Mouse (Mus musculus) thymus, postnatal 25 days (tissue): ENCODE measurements around the gene Mup17.
"Not testable (repeated sequence)": the region's sequence is repeated elsewhere in the genome, so short reads cannot be mapped to it uniquely, and the experiment has no call there.

Source experiments
- DNase-seq: peaks from one replicate; pipeline ENCODE4 v3.0.0; 2022

Mup17 gene

DNA sequence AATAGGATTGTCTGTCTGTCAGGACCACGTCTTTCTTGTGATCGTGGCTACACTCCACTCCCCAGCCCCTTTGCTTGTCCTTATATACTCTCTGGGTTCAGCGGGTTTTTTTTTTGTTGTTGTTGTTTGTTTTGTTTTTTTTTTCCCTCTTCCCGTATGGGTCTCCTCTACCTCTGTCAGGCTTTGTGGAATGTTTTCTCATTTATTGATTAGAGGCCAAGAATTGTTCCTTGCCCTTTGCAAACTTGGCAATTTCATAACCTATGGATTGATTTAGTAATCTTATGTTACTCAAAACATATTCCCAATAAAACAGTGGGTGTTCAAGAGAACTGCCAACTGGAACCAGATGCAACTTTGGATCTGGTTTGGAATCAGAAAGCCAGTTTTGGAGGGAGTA, at the start of gene Mup17:
TSS of gene Mup17 (minus strand) at position 101 of the 400 bp plus-strand sequence.
- DNase-seq = not testable (repeated sequence)

DNA sequence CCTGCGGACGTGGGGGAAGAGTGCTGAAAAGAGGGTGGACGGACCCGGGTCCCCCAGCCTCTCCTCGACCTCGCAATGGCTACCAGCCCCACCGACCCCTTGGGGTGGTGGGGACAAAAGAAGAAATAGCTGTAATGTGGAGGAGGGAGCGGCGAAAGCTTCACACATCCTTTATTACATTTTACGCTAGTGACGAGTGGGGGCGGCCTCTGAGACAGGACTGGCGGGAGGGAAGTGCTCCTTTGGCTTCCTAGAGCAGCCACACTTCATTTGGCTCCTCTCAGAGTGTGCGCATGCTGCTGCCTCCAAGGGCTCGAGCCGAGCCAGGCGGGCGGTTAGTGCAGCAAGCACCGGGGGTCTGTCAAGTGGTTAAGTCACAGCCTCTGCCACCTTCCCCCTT, 24.1 kb downstream of the Mup17 start:
- DNase-seq = not testable (repeated sequence)

DNA sequence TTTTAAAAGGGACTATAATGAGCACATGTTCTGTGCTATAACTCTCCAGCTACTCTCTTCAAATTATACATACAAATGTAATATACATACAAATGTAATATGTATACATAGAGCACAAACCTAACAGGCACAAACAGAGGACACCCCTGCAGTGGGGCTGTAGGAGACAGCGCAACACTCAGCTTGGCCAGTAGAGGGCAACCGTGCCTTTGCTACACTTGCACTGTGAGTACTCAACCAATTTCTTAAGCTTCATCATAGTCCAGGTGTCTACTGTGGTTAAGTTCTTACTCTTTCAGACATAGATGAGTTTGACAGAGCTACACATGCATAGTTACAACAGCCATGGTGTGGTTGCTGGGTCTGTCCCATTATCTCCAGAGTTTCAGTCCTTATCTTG, 39.8 kb downstream of the Mup17 start:
- DNase-seq = not testable (repeated sequence)
